Mouse (Mus musculus) liver, embryonic 14.5 days (tissue): ENCODE data around the gene Nmnat2.

Experiments used
- CTCF ChIP-seq: IDR thresholded peaks from 2 replicates; pipeline ENCODE4 v1.5.1; 2016; ENCODE audit warnings: antibody characterized with exemption, low read depth, control low read depth
- EP300 ChIP-seq: IDR thresholded peaks from 2 replicates; pipeline ENCODE4 v1.6.1; 2016; ENCODE audit warnings: antibody characterized with exemption, low read depth

- TF ChIP-seq CTCF, result no peak
- no peak for TF ChIP-seq EP300
Observed at GRCm38 (mm10) chr1:153072711-153073110, 117.9 kb downstream of the Nmnat2 start.
